Mouse (Mus musculus): ENCODE data around the gene Timm44. TPM values are rescaled to one million over a fixed set of nuclear protein-coding genes. Genes with fewer than 3 reads are reported as not detected.
A peak's percentile ranks its signal among the peaks of the same experiment; 100 is the strongest.

The Timm44 gene
- polyA plus RNA-seq, 1 experiment from 2014 or later = 77.0 TPM

DNA sequence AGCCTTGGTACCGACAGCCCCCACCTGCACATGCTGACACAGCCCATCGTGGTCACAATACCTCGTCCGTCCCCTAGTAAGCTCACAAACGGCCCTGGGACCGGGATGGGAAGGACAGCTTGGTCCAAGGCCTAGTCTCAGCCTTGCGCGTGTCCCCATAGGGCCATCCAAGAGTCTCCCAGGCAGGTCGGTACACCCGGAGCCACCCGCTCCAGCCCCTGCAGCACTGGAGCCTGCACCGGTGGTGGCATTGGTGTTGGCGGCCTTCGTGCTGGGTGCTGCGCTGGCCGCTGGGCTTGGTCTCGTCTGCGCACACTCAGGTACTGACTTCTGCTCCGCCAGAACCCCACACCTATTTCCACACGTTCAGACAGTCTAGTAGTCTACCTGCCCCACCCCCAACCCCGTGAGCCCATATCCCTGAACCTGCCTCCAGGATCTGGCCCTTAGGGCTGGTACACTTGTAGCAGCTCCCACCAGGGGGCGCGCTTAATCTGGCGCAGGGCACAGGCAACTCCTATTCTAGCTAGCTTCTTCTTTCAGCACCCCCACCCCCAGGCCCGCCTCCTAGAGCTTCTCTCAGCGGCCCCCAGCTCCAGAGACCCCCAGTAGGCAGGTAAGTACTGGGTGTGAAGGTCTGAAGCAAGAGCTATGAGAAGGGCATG, 25.3 kb downstream of the Timm44 start:
- WGBS = 39% methylated on average over 26 of the region's 26 CpGs
- peak; percentile 88 for TF ChIP-seq CTCF (IDR thresholded peaks at IDR 0.05; ENCODE audit: low read depth)
- DNase-seq (peak; percentile 90), ATAC-seq (ENCODE audit: insufficient read depth) (peak; percentile 14; the same call in 1 of the 2 replicates)
- H3K4me2 ChIP-seq = no peak overlapping the region
- peaks cover 44% of the 10 kb centered on the region for H3K36me3 ChIP-seq (ENCODE audit: insufficient read depth)
- H3K27ac ChIP-seq (ENCODE audit: low read depth) = no peak overlapping the region
- H3K4me1 ChIP-seq (ENCODE audit: insufficient read depth) = 0 out of 2 replicates have a peak, but pooled peaks cover 3% of the 10 kb centered on the region
- H3K9me3 ChIP-seq (ENCODE audit: low read depth, low read length) = no peaks in the 10 kb centered on the region
- no peaks in the 10 kb centered on the region for H3K27me3 ChIP-seq (ENCODE audit: insufficient read depth, low read length)
- no peak overlapping the region for H3K4me3 ChIP-seq (ENCODE audit: low read depth, low read length)
- no peak overlapping the region for H3K9ac ChIP-seq

DNA sequence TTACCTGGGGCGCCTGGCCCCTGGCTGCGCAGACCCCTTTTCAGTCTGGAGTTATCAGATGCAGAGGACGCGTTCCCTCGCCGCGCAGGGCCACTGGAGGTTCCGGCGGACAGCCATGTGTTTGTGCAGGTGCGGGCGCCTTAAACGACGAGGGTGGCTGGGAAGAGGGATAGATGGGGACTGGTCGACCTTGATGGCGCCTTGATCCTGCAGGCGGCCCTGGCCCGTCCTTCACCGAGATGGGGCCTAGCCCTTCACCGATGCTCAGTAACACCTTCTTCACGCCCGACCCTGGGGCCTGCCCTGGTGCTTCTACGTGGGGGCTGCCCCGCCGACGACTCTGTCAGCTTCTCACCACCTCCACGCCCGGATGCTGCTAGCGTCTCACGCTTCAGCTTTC, 26.5 kb downstream of the Timm44 start:
- Histone ChIP-seq H3K27ac (ENCODE audit: low read depth) (peak overlapping the region; percentile 0; the same call in 1 of the 2 replicates), H3K36me3 (ENCODE audit: insufficient read depth) (peaks cover 45% of the 10 kb centered on the region)
- 14% methylated on average over 29 of the region's 29 CpGs for WGBS

DNA sequence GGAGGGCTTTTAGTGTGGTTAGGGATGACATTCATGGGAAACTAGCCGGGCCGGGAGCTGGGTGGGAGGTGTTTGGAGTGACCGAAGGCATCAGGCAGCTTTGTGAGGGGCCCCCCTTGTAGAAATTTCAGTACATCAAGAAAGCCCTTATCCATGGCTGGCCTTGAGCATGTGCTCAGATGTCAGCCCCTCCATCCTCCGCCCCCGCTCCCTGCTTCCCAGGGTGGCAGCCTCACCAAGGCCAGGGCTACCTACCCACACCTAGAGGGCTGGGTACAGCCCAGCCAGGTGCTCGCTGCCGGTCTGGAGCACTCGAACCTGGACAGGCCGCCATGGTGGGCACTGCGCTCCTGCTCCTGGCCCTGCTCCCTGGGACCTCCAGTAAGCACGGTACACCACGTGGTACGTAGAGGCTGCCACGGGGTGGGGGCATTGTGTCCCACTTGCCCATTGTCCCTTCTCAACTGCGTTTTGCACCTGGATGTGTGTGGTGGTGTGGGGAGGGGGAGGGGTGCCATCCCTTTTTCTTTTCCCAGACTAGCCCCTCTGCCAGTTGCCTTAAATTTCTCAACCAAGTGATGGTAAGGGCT, 27.7 kb downstream of the Timm44 start, which contains the start of gene Tgfbr3l:
TSS of gene Tgfbr3l (plus strand) at position 264 of the 590 bp plus-strand sequence.
- no peak for TF ChIP-seq CTCF (IDR thresholded peaks at IDR 0.05; ENCODE audit: low read depth)
- Histone ChIP-seq H3K4me2 (no peak within 1 kb of the TSS), H3K4me3 (ENCODE audit: low read depth, low read length) (no peak within 1 kb of the TSS), H3K4me1 (ENCODE audit: insufficient read depth) (0 out of 2 replicates have a peak, but pooled peaks cover 3% of the 10 kb centered on the region), H3K9ac (no peak within 1 kb of the TSS), H3K9me3 (ENCODE audit: low read depth, low read length) (no peaks in the 10 kb centered on the region), H3K27me3 (ENCODE audit: insufficient read depth, low read length) (no peaks in the 10 kb centered on the region), H3K27ac (ENCODE audit: low read depth) (peak within 1 kb of the TSS; percentile 0; the same call in 1 of the 2 replicates), H3K36me3 (ENCODE audit: insufficient read depth) (peaks cover 57% of the 10 kb centered on the region)
- 66% methylated on average over 15 of the region's 15 CpGs for WGBS
- DNase-seq = no peak
- no peak for ATAC-seq (ENCODE audit: insufficient read depth)

More for the DNA sequence above, 26.5 kb downstream of the Timm44 start:
- Histone ChIP-seq H3K4me3 (ENCODE audit: low read depth, low read length) (no peak overlapping the region), H3K27me3 (ENCODE audit: insufficient read depth, low read length) (no peaks in the 10 kb centered on the region), H3K9me3 (ENCODE audit: low read depth, low read length) (no peaks in the 10 kb centered on the region), H3K4me1 (ENCODE audit: insufficient read depth) (0 out of 2 replicates have a peak, but pooled peaks cover 3% of the 10 kb centered on the region), H3K4me2 (no peak overlapping the region), H3K9ac (no peak overlapping the region)
- DNase-seq (peak; percentile 62), ATAC-seq (ENCODE audit: insufficient read depth) (no peak)
- TF ChIP-seq CTCF (IDR thresholded peaks at IDR 0.05; ENCODE audit: low read depth) = no peak

DNA sequence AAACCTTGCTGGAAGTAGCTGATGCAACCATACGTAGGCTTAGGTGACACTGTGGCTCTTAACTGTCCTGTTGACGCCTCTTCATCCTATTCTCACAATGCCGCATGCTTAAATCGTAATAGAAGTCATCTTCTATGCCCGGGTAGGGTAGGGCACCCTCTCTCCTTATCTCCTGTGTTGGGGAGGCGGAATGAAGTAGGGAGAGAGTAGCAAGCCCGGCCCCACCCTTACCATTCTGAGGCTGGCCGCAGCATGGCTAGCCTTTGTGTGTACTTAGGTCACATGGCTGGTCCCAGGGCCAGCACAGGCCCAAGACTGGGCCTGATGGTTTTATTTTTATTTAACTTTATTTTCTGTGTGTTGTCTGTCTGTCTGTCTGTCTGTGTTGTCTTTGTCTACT, 28.5 kb downstream of the Timm44 start:
- no peak overlapping the region for H3K4me3 ChIP-seq (ENCODE audit: low read depth, low read length)
- no peak overlapping the region for H3K27ac ChIP-seq (ENCODE audit: low read depth)
- no peak for ATAC-seq (ENCODE audit: insufficient read depth)
- H3K4me1 ChIP-seq (ENCODE audit: insufficient read depth) = no peaks in the 10 kb centered on the region
- H3K36me3 ChIP-seq (ENCODE audit: insufficient read depth) = peaks cover 65% of the 10 kb centered on the region
- no peak overlapping the region for H3K4me2 ChIP-seq
- no peaks in the 10 kb centered on the region for H3K9me3 ChIP-seq (ENCODE audit: low read depth, low read length)
- no peak for TF ChIP-seq CTCF (IDR thresholded peaks at IDR 0.05; ENCODE audit: low read depth)
- no peak for DNase-seq
- no peaks in the 10 kb centered on the region for H3K27me3 ChIP-seq (ENCODE audit: insufficient read depth, low read length)
- H3K9ac ChIP-seq = no peak overlapping the region
- WGBS = 88% methylated on average over 8 of the region's 8 CpGs

DNA sequence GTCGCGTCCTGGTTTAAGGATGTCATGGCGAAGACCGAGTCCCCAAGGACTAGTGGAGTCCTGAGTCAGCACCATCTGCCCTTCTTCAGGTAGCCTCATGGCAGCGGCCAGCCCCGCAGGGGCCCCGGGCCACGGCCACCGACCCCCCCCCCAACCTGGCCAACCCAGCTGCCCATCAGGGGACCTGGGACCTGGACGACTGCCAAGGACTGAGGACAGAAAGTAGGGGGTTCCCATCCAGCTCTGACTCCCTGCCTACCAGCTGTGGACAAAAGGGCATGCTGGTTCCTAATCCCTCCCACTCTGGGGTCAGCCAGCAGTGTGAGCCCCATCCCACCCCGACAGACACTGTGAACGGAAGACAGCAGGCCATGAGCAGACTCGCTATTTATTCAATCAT, 30.0 kb downstream of the Timm44 start:
- Histone ChIP-seq H3K27me3 (ENCODE audit: insufficient read depth, low read length) (no peaks in the 10 kb centered on the region), H3K36me3 (ENCODE audit: insufficient read depth) (peaks cover 76% of the 10 kb centered on the region), H3K9me3 (ENCODE audit: low read depth, low read length) (no peaks in the 10 kb centered on the region), H3K9ac (no peak overlapping the region), H3K4me1 (ENCODE audit: insufficient read depth) (no peaks in the 10 kb centered on the region), H3K4me2 (no peak overlapping the region), H3K27ac (ENCODE audit: low read depth) (no peak overlapping the region), H3K4me3 (ENCODE audit: low read depth, low read length) (no peak overlapping the region)
- WGBS = 88% methylated on average over 13 of the region's 13 CpGs
- DNase-seq (no peak), ATAC-seq (ENCODE audit: insufficient read depth) (no peak)
- no peak for TF ChIP-seq CTCF (IDR thresholded peaks at IDR 0.05; ENCODE audit: low read depth)

DNA sequence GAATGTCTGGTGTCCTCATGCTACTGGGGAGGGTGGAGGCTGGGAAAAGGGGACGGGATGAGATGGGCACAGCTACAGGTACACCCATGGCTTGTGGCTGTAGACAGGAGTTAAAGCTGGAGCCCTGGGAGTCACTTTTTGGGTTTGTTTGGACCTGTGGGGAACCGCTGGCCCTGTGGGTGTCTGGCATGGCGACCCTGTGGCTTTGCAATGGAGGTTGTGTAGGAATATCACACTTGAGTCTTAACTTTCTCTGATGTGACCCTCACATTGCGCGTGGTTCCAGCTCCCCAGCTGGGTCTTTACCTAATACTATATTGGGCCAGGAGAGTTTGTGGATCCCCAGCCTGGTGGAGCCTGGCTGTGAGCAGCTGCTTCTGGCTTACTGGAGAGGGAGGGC, 30.7 kb downstream of the Timm44 start:
- no peak overlapping the region for H3K4me2 ChIP-seq
- peaks cover 76% of the 10 kb centered on the region for H3K36me3 ChIP-seq (ENCODE audit: insufficient read depth)
- peaks cover 2% of the 10 kb centered on the region; the same call in 1 of the 2 replicates for H3K4me1 ChIP-seq (ENCODE audit: insufficient read depth)
- no peak overlapping the region for H3K9ac ChIP-seq
- TF ChIP-seq CTCF (IDR thresholded peaks at IDR 0.05; ENCODE audit: low read depth) = no peak
- H3K9me3 ChIP-seq (ENCODE audit: low read depth, low read length) = no peaks in the 10 kb centered on the region
- H3K27ac ChIP-seq (ENCODE audit: low read depth) = no peak overlapping the region
- no peak for ATAC-seq (ENCODE audit: insufficient read depth)
- no peak overlapping the region for H3K4me3 ChIP-seq (ENCODE audit: low read depth, low read length)
- H3K27me3 ChIP-seq (ENCODE audit: insufficient read depth, low read length) = no peaks in the 10 kb centered on the region
- no peak for DNase-seq
- 98% methylated on average over 5 of the region's 5 CpGs for WGBS

DNA sequence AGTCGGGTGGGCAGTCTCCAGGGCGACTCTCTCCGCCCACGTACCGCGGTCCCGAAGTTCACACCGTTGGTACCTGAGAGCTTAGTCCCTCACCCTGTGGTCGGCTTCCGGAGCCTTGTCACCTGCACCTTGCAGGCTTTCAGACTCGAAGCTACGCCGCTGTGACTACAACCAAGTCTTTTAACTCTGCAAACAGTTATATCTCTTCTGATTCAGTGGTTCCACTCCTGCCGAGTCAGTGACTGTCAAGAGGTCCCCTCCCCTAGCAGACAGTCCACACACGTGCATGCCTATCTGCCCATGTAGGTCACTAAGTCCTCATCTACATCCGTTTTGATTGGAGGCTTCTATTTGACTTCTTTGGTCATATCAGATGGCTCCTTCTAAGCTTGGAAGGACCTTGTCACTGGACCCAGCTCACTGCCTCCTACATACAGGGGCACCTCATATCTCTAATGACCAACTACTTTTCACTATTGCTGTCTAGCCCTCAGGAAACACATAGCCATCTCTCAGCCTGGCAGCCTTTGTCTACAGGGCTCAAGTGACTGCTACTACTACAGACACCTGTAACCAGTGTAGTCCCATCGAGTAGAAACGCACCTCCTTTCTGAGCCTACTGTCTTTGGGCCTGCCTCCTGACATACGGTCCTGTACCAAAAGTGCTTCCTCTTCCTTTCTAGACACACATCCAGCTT, 36.4 kb downstream of the Timm44 start:
- 11% methylated on average over 19 of the region's 19 CpGs for WGBS
- H3K36me3 ChIP-seq (ENCODE audit: insufficient read depth) = peaks cover 33% of the 10 kb centered on the region
- no peak for TF ChIP-seq CTCF (IDR thresholded peaks at IDR 0.05; ENCODE audit: low read depth)
- H3K4me2 ChIP-seq = peak overlapping the region; percentile 88
- H3K4me1 ChIP-seq (ENCODE audit: insufficient read depth) = peaks cover 9% of the 10 kb centered on the region
- DNase-seq (no peak), ATAC-seq (ENCODE audit: insufficient read depth) (no peak; the same call in 1 of the 2 replicates)
- peak overlapping the region; percentile 81 for H3K9ac ChIP-seq
- peak overlapping the region; percentile 76 for H3K4me3 ChIP-seq (ENCODE audit: low read depth, low read length)
- H3K27ac ChIP-seq (ENCODE audit: low read depth) = peak overlapping the region; percentile 95
- H3K9me3 ChIP-seq (ENCODE audit: low read depth, low read length) = no peaks in the 10 kb centered on the region
- no peaks in the 10 kb centered on the region for H3K27me3 ChIP-seq (ENCODE audit: insufficient read depth, low read length)

All from lung, embryonic 14.5 days (tissue).